Mouse (Mus musculus) R1 (cell line): ENCODE data around the gene Nkain4.

Experiments
- DNase-seq: peaks from one replicate; pipeline ENCODE4 v3.0.0-alpha.2; 2018; ENCODE audit warnings: low read depth, low spot score

Gene Nkain4

GRCm38 (mm10) chr2:180894029-180894623, 60.4 kb downstream of the Nkain4 start:
- peak; percentile 71 for DNase-seq

- peak; percentile 46 for DNase-seq
These were observed 60.9 kb downstream of the Nkain4 start for GRCm38 (mm10) chr2:180893537-180894028.

- DNase-seq = peak; percentile 22
These were observed 61.5 kb downstream of the Nkain4 start for GRCm38 (mm10) chr2:180892841-180893521.

GRCm38 (mm10) chr2:180891835-180892323, 62.6 kb downstream of the Nkain4 start:
- no peak for DNase-seq

- peak; percentile 50 for DNase-seq
These were observed 63.2 kb downstream of the Nkain4 start for GRCm38 (mm10) chr2:180891075-180891834.

- DNase-seq = peak; percentile 73
These were observed 64.0 kb downstream of the Nkain4 start for GRCm38 (mm10) chr2:180890422-180891074.

- peak; percentile 28 for DNase-seq
These were observed 64.6 kb downstream of the Nkain4 start for GRCm38 (mm10) chr2:180889921-180890280.

GRCm38 (mm10) chr2:180889271-180889920, 65.1 kb downstream of the Nkain4 start:
- peak; percentile 18 for DNase-seq

- peak; percentile 32 for DNase-seq
These were observed 69.2 kb downstream of the Nkain4 start for GRCm38 (mm10) chr2:180885270-180885669.
